Mouse (Mus musculus): ENCODE measurements around the gene Olfr1424. TPM values are rescaled to one million over a fixed set of nuclear protein-coding genes. Genes with fewer than 3 reads are reported as not detected.
"Not testable (repeated sequence)": the region's sequence is repeated elsewhere in the genome, so short reads cannot be mapped to it uniquely, and the experiment has no call there.

Gene Olfr1424
- not detected for polyA plus RNA-seq (2017; shearing (Covaris generic))

- not testable (repeated sequence) for ATAC-seq
Observed at GRCm38 (mm10) chr19:12062582-12062981, at the start of gene Olfr1424. Gene Olfr1424, minus strand, starts transcription at chr19:12062682.

- ATAC-seq = no peak
Observed at GRCm38 (mm10) chr19:12104541-12104940, 42.1 kb upstream of the Olfr1424 start.

- ATAC-seq = no peak
Observed at GRCm38 (mm10) chr19:12103234-12103633, 40.8 kb upstream of the Olfr1424 start, which contains the start of gene Olfr1427. Gene Olfr1427, minus strand, starts transcription at chr19:12103334.

GRCm38 (mm10) chr19:12091913-12092312 lies 29.4 kb upstream of the Olfr1424 start, which contains the start of gene Olfr1426:
Gene Olfr1426, minus strand, starts transcription at chr19:12092013.
- ATAC-seq = no peak

- not testable (repeated sequence) for ATAC-seq
Observed at GRCm38 (mm10) chr19:12077631-12078030, 15.1 kb upstream of the Olfr1424 start, which contains the start of gene Olfr1425. Gene Olfr1425, minus strand, starts transcription at chr19:12077731.

GRCm38 (mm10) chr19:12069546-12069945 lies 7.1 kb upstream of the Olfr1424 start:
- ATAC-seq = not testable (repeated sequence)

GRCm38 (mm10) chr19:12067806-12068205 lies 5.3 kb upstream of the Olfr1424 start:
- not testable (repeated sequence) for ATAC-seq

GRCm38 (mm10) chr19:12043163-12043562 lies 19.3 kb downstream of the Olfr1424 start:
- ATAC-seq = no peak

- no peak for ATAC-seq
Observed at GRCm38 (mm10) chr19:12041217-12041616, 21.3 kb downstream of the Olfr1424 start, which contains the start of gene Olfr1423. Gene Olfr1423, minus strand, starts transcription at chr19:12041317.

- ATAC-seq = no peak
Observed at GRCm38 (mm10) chr19:12037727-12038126, 24.8 kb downstream of the Olfr1424 start.

- peak; percentile 95 for ATAC-seq
Observed at GRCm38 (mm10) chr19:12026606-12027005, 35.9 kb downstream of the Olfr1424 start.

- ATAC-seq = no peak
Observed at GRCm38 (mm10) chr19:12025333-12025732, 37.1 kb downstream of the Olfr1424 start.

GRCm38 (mm10) chr19:12024149-12024548 lies 38.3 kb downstream of the Olfr1424 start:
- ATAC-seq = no peak

GRCm38 (mm10) chr19:12016192-12016591 lies 46.3 kb downstream of the Olfr1424 start:
- no peak for ATAC-seq

- ATAC-seq = no peak
Observed at GRCm38 (mm10) chr19:12015708-12016107, 46.8 kb downstream of the Olfr1424 start.

GRCm38 (mm10) chr19:12013228-12013627 lies 49.3 kb downstream of the Olfr1424 start:
- peak; percentile 18 for ATAC-seq

- no peak for ATAC-seq
Observed at GRCm38 (mm10) chr19:12012615-12013014, 49.9 kb downstream of the Olfr1424 start.

- peak; percentile 51 for ATAC-seq
Observed at GRCm38 (mm10) chr19:12011560-12012556, 50.6 kb downstream of the Olfr1424 start.

GRCm38 (mm10) chr19:12010916-12011559 lies 51.4 kb downstream of the Olfr1424 start:
- peak; percentile 21 for ATAC-seq

- ATAC-seq = no peak
Observed at GRCm38 (mm10) chr19:12010281-12010771, 52.2 kb downstream of the Olfr1424 start.

GRCm38 (mm10) chr19:12009501-12010280 lies 52.8 kb downstream of the Olfr1424 start:
- ATAC-seq = peak; percentile 15
